In the genomic region with DNA sequence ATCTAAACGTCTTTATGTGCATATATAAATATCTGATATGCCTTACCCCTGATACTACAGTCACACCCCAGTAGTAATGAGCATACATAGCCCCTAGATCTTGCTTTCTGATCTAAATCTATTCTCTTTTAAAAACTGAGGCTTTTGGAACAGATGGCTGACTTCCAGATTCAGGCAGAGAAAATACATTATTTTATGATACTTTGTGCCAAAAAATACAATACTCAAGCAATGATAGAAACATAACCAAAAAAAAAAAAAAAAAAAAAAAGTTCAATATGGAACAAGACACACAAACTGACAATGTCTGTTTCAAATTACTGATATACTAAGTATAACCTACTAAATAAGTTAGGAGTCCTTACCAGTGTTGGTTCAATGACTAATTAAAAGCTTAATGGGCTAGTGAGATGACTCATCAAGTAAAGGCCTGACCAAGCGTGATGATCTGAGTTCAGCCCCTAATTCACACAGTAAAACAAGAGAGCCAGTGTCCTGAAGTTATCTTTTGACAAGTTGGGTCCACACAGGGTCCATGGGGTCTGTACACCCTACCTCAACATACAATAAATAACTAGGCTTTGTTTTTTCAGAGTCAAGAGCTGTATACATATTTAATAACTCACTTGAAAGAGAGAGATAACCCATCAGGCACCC, we compare ENCODE assay signal across 24 mouse cellular contexts. TPM values are rescaled to one million over a fixed set of nuclear protein-coding genes. Genes with fewer than 3 reads are reported as not detected.
DNase-seq lines count a peak whose midpoint lies in the region; ATAC-seq and TF ChIP-seq lines count a peak whose summit lies in the region.
"Had no signal": no experiment of that assay in that cellular context is flagged by ENCODE, and none has a peak within 500 bp of the region (broad histone marks: within the 10 kb centered on the region; RNA-seq: fewer than 3 reads in every experiment).

No protein-coding gene starts in this region.

- 67% methylated on average over 2 of the region's 2 CpGs for whole genome bisulfite sequencing in heart, adult 2 months

- H3K4me2 ChIP-seq in CH12.LX (ENCODE audit: insufficient read depth, low read depth, poor library complexity, severe bottlenecking) = no peak overlapping the region
- H3K4me2 ChIP-seq: embryonic facial prominence, embryonic 15.5 days; hindbrain, embryonic 15.5 days; limb, embryonic 12.5 days; liver, embryonic 12.5 days; neural tube, embryonic 13.5 days; stomach, embryonic 15.5 days had no signal

- H3K4me3 ChIP-seq in heart, adult 2 months = no peak overlapping the region
- H3K4me3 ChIP-seq in CH12.LX (replicated peaks in 1 of 3; ENCODE audit: low read depth in 2 of 3, low read length in 2 of 3, poor library complexity in 1 of 3) = no peak overlapping the region
- H3K4me3 ChIP-seq: embryonic facial prominence, embryonic 15.5 days; heart, embryonic 10.5 days; hindbrain, embryonic 15.5 days; limb, embryonic 12.5 days; liver, embryonic 12.5 days; midbrain, embryonic 10.5 days; myocyte; neural tube, embryonic 13.5 days; stomach, embryonic 15.5 days had no signal

- no peaks in the 10 kb centered on the region for H3K79me2 ChIP-seq in heart, adult 2 months (replicated peaks; ENCODE audit: control insufficient read depth, insufficient read depth, low read length)
- no peaks in the 10 kb centered on the region for H3K79me2 ChIP-seq in CH12.LX (replicated peaks; ENCODE audit: control insufficient read depth, extremely low read depth, insufficient read depth, poor library complexity, severe bottlenecking)

- no peaks in the 10 kb centered on the region for H3K27me3 ChIP-seq in heart, adult 2 months (ENCODE audit: control insufficient read depth, insufficient read depth, low read length)
- no peaks in the 10 kb centered on the region for H3K27me3 ChIP-seq in CH12.LX (replicated peaks)
- H3K27me3 ChIP-seq: embryonic facial prominence, embryonic 15.5 days; hindbrain, embryonic 15.5 days; limb, embryonic 12.5 days; liver, embryonic 12.5 days; neural tube, embryonic 13.5 days; stomach, embryonic 15.5 days had no signal

- peak overlapping the region; percentile 51 for H3K27ac ChIP-seq in heart, adult 2 months
- H3K27ac ChIP-seq in CH12.LX (ENCODE audit: insufficient read depth, low read depth) = no peak overlapping the region
- H3K27ac ChIP-seq: heart, embryonic 10.5 days; limb, embryonic 12.5 days; liver, embryonic 12.5 days; midbrain, embryonic 10.5 days; neural tube, embryonic 13.5 days; stomach, embryonic 15.5 days had no signal

- intact Hi-C loops in heart, adult 2 months (cut with DNase I) = no loop called here
- intact Hi-C loops in heart, postnatal 10 days (cut with DNase I) = no loop called here

- no peak for DNase-seq in heart, adult 2 months
- DNase-seq in heart, postnatal 10 days = no peak
- peak; percentile 46 for DNase-seq in 416B (ENCODE audit: low read depth)
- peak; percentile 66 for DNase-seq in CH12.LX (ENCODE audit: extremely low read depth)
- DNase-seq in adipocyte (ENCODE audit: low spot score) = peak; percentile 18
- DNase-seq in embryo, embryonic 9.5 days (ENCODE audit: extremely low spot score) = no peak
- DNase-seq: adrenal gland, postnatal 25 days; cerebellum, adult 11-12 months; cerebellum, postnatal 10 days; layer of hippocampus, postnatal 36 days; right cerebral cortex, adult 18-20 months; thymus, adult 2 months; thymus, postnatal 4 days had no signal

- no peak for TF ChIP-seq CTCF in heart, adult 2 months (IDR thresholded peaks at IDR 0.05)
- TF ChIP-seq CTCF in CH12.LX (conservative IDR thresholded peaks at IDR 0.05 in 1 of 2, IDR thresholded peaks at IDR 0.05 in 1 of 2; ENCODE audit: low read depth in 2 of 2, low read length in 2 of 2) = no peak

- ATAC-seq in activated CD4-positive, CD25-positive, alpha-beta regulatory T cell, adult 4 months = no peak
- ATAC-seq: liver, embryonic 12.5 days; midbrain, embryonic 16.5 days had no signal

- dilution Hi-C loops in CH12.LX (cut with MboI; ENCODE audit: extremely low pct_ligation_motif_present, extremely low pct_unique_long_range_greater_than_20kb, low sequenced_read_pairs) = no loop called here

- TF ChIP-seq RAD21 in CH12.LX (IDR thresholded peaks at IDR 0.05; ENCODE audit: low read depth, low read length) = no peak

- no peak for TF ChIP-seq POLR2A in heart, adult 2 months (IDR thresholded peaks at IDR 0.05; ENCODE audit: insufficient read depth, low read depth, low read length)
- no peak for TF ChIP-seq POLR2A in CH12.LX (IDR thresholded peaks at IDR 0.05; ENCODE audit: low read depth, low read length)

- TF ChIP-seq EP300 in heart, adult 2 months (IDR thresholded peaks at IDR 0.05; ENCODE audit: insufficient read depth, low read depth, low read length) = no peak
- peak; percentile 65 for TF ChIP-seq EP300 in CH12.LX (IDR thresholded peaks at IDR 0.05; ENCODE audit: low read length)

- no peak overlapping the region for H3K9ac ChIP-seq in heart, adult 2 months (ENCODE audit: low read depth, low read length)
- H3K9ac ChIP-seq in CH12.LX (ENCODE audit: insufficient read depth, low read depth) = no peak overlapping the region
- H3K9ac ChIP-seq: embryonic facial prominence, embryonic 15.5 days; hindbrain, embryonic 15.5 days; limb, embryonic 12.5 days; liver, embryonic 12.5 days; neural tube, embryonic 13.5 days; stomach, embryonic 15.5 days had no signal

- no peaks in the 10 kb centered on the region for H3K9me3 ChIP-seq in CH12.LX (replicated peaks; ENCODE audit: low read length)
- H3K9me3 ChIP-seq: embryonic facial prominence, embryonic 15.5 days; heart, embryonic 10.5 days; hindbrain, embryonic 15.5 days; limb, embryonic 12.5 days; liver, embryonic 12.5 days; midbrain, embryonic 10.5 days; neural tube, embryonic 13.5 days; stomach, embryonic 15.5 days had no signal

- peaks cover 1% of the 10 kb centered on the region for H3K4me1 ChIP-seq in heart, adult 2 months (ENCODE audit: control insufficient read depth, insufficient read depth, low read length)
- H3K4me1 ChIP-seq in CH12.LX (ENCODE audit: control insufficient read depth in 1 of 2, insufficient read depth in 2 of 2) = peaks cover 12 to 87% of the 10 kb centered on the region in 2 experiments
- H3K4me1 ChIP-seq: heart, embryonic 10.5 days; hindbrain, embryonic 15.5 days; limb, embryonic 12.5 days; liver, embryonic 12.5 days; midbrain, embryonic 10.5 days; neural tube, embryonic 13.5 days; stomach, embryonic 15.5 days had no signal

- no peaks in the 10 kb centered on the region; the same call in none of the 2 replicates for H3K36me3 ChIP-seq in heart, adult 2 months (ENCODE audit: control insufficient read depth, insufficient read depth, low read length)
- H3K36me3 ChIP-seq in CH12.LX (replicated peaks in 1 of 2; ENCODE audit: control insufficient read depth in 1 of 2, insufficient read depth in 1 of 2, low read length in 1 of 2) = peaks cover 10 to 25% of the 10 kb centered on the region in 2 experiments

- in situ Hi-C loops in CH12.LX (cut with MboI; ENCODE audit: low pct_ligation_motif_present, low pct_unique_long_range_greater_than_20kb, low sequenced_read_pairs) = no loop called here

TF ChIP-seq in CH12.LX, 34 proteins besides CTCF, POLR2A, EP300 and RAD21 (continues in another document):
- TF ChIP-seq ZMIZ1 (IDR thresholded peaks at IDR 0.05; ENCODE audit: low read depth, low read length) (no peak), NELFE (IDR thresholded peaks at IDR 0.05; ENCODE audit: low read depth, low read length) (no peak), ELF1 (IDR thresholded peaks at IDR 0.05; ENCODE audit: low read depth, low read length) (no peak), NRF1 (IDR thresholded peaks at IDR 0.05; ENCODE audit: low read depth, low read length) (no peak), E2F4 (IDR thresholded peaks at IDR 0.05; ENCODE audit: insufficient replicate concordance, low read depth, low read length) (no peak), MEF2A (IDR thresholded peaks at IDR 0.05; ENCODE audit: borderline replicate concordance, low read depth, low read length) (no peak), HCFC1 (IDR thresholded peaks at IDR 0.05; ENCODE audit: low read depth, low read length) (no peak), MAZ (IDR thresholded peaks at IDR 0.05; ENCODE audit: low read depth, low read length) (no peak), ZC3H11A (IDR thresholded peaks at IDR 0.05; ENCODE audit: low read depth, low read length) (no peak), CHD1 (IDR thresholded peaks at IDR 0.05; ENCODE audit: low read depth, low read length) (no peak), PAX5 (IDR thresholded peaks at IDR 0.05; ENCODE audit: low read length) (no peak), GABPA (IDR thresholded peaks at IDR 0.05; ENCODE audit: insufficient replicate concordance, low read depth, low read length) (no peak), USF2 (conservative IDR thresholded peaks at IDR 0.05; ENCODE audit: low read depth, low read length) (no peak), RCOR1 (conservative IDR thresholded peaks at IDR 0.05; ENCODE audit: low read depth, low read length) (no peak), ZKSCAN1 (IDR thresholded peaks at IDR 0.05; ENCODE audit: borderline replicate concordance, low read depth, low read length) (no peak), ZNF384 (IDR thresholded peaks at IDR 0.05; ENCODE audit: low read depth, low read length) (peak; percentile 70), MAFK (IDR thresholded peaks at IDR 0.05; ENCODE audit: insufficient replicate concordance, low read length) (no peak; the same call in 1 of the 2 replicates), TBP (conservative IDR thresholded peaks at IDR 0.05; ENCODE audit: low read depth, low read length) (no peak), IRF4 (IDR thresholded peaks at IDR 0.05; ENCODE audit: low read depth, low read length) (0 out of 2 replicates have a peak, but pooled peaks have one; percentile 28), UBTF (IDR thresholded peaks at IDR 0.05; ENCODE audit: low read depth, low read length) (no peak), JUN (IDR thresholded peaks at IDR 0.05; ENCODE audit: insufficient read depth, low read depth, low read length) (peak; percentile 79), JUND (conservative IDR thresholded peaks at IDR 0.05; ENCODE audit: low read depth, low read length) (peak; percentile 84), SMC3 (IDR thresholded peaks at IDR 0.05; ENCODE audit: low read depth, low read length) (no peak), USF1 (IDR thresholded peaks at IDR 0.05; ENCODE audit: low read depth, low read length) (no peak), SIN3A (IDR thresholded peaks at IDR 0.05; ENCODE audit: low read length) (no peak), BHLHE40 (IDR thresholded peaks at IDR 0.05; ENCODE audit: low read depth, low read length) (peak; percentile 57)

RNA-seq across cellular contexts. Expression of gene Meltf, which starts 43.8 kb away (rescaled TPM):
- not detected for total RNA-seq in heart, adult 2 months (2021)
- polyA plus RNA-seq in heart, adult 2 months (2012; rRNA removed) = 0.23 TPM in 1 of 2 replicates, not detected in the other
- total RNA-seq in heart, postnatal 10 days (2021) = under 1 TPM in 1 of 2 experiments, not detected in 1; 0.05 TPM
- total RNA-seq in CH12.LX (2012; rRNA removed) = 0.04 TPM in 1 of 2 replicates, not detected in the other
- total RNA-seq in CH12.LX (2014; rRNA removed) = 0.05 and 0.09 TPM in 2 replicates
- 0.07 and 0.10 TPM in 2 replicates for polyA plus RNA-seq in CH12.LX (2012; ENCODE audit: insufficient read length, low read depth)
- polyA plus RNA-seq in activated CD4-positive, CD25-positive, alpha-beta regulatory T cell, adult 4 months (2017; shearing (Covaris generic)) = not detected
- total RNA-seq: adrenal gland, postnatal 25 days had no signal
- polyA plus RNA-seq: myocyte had no signal

Comparison
In these comparisons a context has a peak if more than half of its experiments do, and no peak if none do; other contexts are left out.
1. DNase-seq: peak in 416B (single experiment), CH12.LX (single experiment) and adipocyte (single experiment); none in heart, adult 2 months (0 of 2), heart, postnatal 10 days (0 of 2) and embryo, embryonic 9.5 days (single experiment).